Mouse (Mus musculus) heart, embryonic 12.5 days (tissue): ENCODE measurements around the gene Slc25a15. TPM values are rescaled to one million over a fixed set of nuclear protein-coding genes. Genes with fewer than 3 reads are reported as not detected.

Experiments used
- polyA plus RNA-seq: library from polyadenylated mRNA; unstranded; fragments of >200 nt; fragmentation: Nextera tagmentation; extraction: Ambion mirVana; gene quantifications from 2 replicates; pipeline ENCODE4 v1.2.1, GENCODE M21; 2016

Slc25a15 gene
- polyA plus RNA-seq, 1 experiment from 2014 or later = 13.3 TPM

Other genes with a start within 250 kb of the Slc25a15 start
- gene Nek3, start 232.2 kb downstream of the Slc25a15 start, polyA plus RNA-seq = 4.7 and 5.0 TPM in 2 replicates
- gene Ckap2, start 212.8 kb downstream of the Slc25a15 start, polyA plus RNA-seq = 33.0 and 35.9 TPM in 2 replicates
- gene Vps36, start 205.8 kb downstream of the Slc25a15 start, polyA plus RNA-seq = 23.8 and 24.2 TPM in 2 replicates
- gene Thsd1, start 171.3 kb downstream of the Slc25a15 start, polyA plus RNA-seq = 17.2 and 18.7 TPM in 2 replicates
- gene Tpte, start 115.2 kb downstream of the Slc25a15 start, polyA plus RNA-seq = not detected in 2 replicates
- 49.7 and 54.6 TPM in 2 replicates for gene Mrps31, start 12.8 kb upstream of the Slc25a15 start, polyA plus RNA-seq